Mouse (Mus musculus) ES-CJ7 (cell line): Measurements from ENCODE around the gene Gm49384.
"Not testable (repeated sequence)": the region's sequence is repeated elsewhere in the genome, so short reads cannot be mapped to it uniquely, and the experiment has no call there.

ENCODE experiments used
- DNase-seq: peaks from one replicate; pipeline ENCODE4 v3.0.0; 2011; ENCODE audit warnings: low read depth, low spot score

Gene Gm49384

DNA sequence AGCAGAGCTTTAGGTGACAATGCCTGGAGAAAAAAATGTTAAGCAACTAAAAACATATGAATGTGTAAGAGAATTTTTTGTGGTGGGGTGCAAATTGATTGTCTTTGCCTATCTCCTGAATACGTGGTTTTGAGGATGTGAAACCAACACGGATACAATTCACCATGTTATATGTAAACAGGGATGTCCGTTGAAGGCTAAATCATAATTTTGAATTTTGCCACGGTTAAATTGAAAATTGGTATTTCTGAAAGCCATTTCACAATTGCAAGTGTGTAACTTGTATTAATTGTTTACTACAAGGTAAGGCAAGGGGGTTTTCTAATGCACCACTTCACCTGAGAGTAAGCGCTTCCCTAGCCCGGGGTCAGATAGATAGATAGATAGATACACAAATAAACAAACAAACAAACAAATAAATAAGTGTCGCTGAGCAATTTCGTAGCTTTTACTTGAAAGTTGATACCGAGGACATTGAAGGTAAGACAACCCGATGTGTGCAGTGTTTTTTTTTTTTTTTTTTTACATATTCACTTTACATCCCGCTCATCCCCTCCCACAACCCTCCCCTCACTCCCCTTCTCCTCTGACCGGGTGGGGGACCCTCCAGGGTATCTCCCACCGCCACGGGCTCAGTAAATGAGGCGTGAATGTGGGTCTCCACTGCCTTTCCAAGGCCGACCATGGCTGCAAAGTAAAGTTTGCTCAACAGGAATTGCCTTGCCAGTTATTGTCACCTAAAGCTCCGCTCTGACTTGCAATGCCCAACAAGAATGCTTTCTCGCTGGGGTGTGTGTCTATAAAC lies 36.2 kb downstream of the Gm49384 start:
- no peak for DNase-seq

- not testable (repeated sequence) for DNase-seq
Observed at GRCm38 (mm10) chr12:69166861-69167581, 37.0 kb downstream of the Gm49384 start.

DNA sequence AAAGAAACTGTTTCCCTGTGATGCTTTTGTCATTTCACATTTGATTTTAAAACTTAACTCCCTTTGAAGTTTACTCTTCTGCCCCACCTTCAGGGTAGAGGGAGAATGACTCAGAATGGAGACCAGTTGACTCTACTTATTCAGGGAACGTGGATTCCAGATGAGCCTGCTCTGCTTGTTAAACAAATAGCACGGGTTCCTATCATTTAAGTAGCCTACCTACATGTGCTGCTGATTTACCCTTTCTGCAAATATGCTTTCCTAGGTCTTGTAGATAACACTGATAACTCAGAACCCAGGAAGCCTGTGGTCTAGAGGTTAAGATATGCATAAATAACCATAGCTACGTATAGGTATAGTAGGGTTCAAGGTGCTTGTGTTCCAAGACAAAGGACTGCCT lies 39.2 kb downstream of the Gm49384 start:
- DNase-seq, result peak; percentile 48

DNA sequence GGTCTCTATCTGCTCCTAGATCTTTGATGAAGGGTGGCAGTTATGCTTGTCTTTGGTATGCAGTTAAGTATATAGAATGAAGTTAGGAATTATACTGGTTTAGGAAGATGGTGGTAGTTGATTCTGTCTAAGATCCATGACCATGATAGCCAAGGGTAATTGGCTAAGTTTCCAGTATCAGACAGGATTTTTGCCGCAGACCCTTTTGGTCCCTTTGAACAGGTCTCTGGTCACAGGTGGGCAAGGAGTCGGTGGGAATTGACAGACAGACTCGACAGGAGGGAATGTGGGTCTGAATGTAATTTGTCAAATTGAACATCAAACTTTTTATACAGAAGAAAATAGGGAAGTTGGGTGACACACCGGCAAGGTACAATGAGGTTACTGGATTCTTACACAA lies 40.5 kb downstream of the Gm49384 start:
- not testable (repeated sequence) for DNase-seq

DNA sequence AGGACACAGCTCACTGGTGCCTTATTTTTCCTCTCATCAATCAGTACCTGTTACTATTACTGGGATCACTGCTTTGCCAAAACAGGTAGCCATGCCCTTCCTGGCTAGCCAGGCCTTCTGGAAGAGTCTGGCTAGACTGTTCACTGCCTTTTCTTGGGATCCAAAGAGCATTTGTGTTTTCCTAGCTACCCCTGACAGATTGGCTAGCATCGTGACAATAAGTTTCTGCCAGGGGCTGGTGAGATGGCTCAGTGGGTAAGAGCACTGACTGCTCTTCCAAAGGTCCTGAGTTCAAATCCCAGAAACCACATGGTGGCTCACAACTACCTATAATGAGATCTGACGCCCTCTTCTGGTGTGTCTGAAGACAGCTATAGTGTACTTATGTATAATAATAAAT lies 43.4 kb downstream of the Gm49384 start:
- DNase-seq, result not testable (repeated sequence)

- peak; percentile 81 for DNase-seq
Observed at GRCm38 (mm10) chr12:69159578-69159940, 44.5 kb downstream of the Gm49384 start.

DNA sequence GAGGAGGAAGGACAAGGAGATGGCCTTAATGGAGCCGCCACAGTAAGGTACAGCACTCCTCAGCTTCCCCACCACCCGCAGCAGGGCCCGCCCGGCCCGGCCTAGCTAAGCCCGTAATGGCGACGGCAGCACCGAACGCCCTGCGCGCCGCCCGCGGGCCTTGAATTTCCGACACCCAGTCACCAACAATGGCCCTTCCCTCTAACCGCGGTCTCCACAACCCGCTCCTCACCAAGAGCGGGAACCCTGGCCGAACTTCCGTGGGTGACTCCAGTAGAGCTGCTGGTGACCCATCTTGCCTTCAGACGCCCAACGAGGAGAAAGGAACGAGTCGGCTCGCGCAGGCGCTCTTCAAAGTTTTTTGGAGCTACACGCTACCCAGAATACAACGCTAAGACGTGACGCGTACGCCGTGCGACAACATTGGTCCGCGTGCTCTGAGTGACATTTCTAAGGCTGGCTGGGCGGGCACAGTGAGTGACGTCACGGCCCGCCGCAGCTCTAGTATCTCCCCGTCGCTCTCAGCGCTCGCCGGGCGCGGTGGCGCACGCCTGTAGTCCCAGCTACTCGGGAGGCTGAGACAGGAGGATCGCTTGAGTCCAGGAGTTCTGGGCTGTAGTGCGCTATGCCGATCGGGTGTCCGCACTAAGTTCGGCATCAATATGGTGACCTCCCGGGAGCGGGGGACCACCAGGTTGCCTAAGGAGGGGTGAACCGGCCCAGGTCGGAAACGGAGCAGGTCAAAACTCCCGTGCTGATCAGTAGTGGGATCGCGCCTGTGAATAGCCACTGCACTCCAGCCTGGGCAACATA lies 45.1 kb downstream of the Gm49384 start, which contains the start of gene Rps29:
Gene Rps29 (minus strand): TSS at position 422 of the 813 bp plus-strand sequence.
- peak; percentile 100 for DNase-seq

DNA sequence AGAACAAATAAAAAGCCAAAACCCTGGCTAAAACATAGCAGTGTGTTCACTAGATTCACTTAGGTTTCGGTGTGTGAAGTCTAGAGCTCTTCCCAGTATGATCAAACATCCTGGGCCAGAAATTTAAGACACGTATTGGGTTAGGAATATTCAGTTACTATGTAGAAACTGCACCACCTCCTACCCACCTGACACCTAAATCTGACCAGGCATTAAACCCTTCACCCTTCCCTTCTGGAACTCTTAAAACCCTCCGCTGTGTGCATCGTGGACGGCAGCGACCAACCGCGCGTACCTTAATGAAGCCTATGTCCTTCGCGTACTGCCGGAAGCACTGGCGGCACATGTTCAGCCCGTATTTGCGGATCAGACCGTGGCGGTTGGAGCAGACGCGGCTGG lies 45.7 kb downstream of the Gm49384 start:
- DNase-seq, result no peak

DNA sequence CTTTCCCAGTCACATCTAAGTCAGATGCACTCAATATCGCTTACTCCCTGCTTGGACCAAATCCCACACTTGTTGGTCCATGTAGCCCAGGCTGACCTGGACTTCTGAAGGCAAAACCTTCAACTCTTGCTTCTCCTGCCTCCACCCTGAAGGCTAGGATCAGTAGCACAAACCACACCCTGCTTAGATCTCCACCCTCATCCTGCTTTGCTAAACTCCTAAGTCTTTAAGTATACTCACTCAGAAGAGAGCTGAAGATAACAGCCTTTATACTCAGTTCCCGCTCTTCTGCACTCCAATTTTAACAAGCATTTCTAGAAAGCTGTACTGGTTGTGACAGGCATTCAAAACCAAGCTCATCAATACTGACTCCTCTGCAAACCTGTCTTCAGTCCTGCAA lies 47.0 kb downstream of the Gm49384 start:
- DNase-seq, result peak; percentile 51

- no peak for DNase-seq
Observed at GRCm38 (mm10) chr12:69156436-69156835, 47.6 kb downstream of the Gm49384 start.

- no peak for DNase-seq
Observed at GRCm38 (mm10) chr12:69155923-69156322, 48.1 kb downstream of the Gm49384 start.

DNA sequence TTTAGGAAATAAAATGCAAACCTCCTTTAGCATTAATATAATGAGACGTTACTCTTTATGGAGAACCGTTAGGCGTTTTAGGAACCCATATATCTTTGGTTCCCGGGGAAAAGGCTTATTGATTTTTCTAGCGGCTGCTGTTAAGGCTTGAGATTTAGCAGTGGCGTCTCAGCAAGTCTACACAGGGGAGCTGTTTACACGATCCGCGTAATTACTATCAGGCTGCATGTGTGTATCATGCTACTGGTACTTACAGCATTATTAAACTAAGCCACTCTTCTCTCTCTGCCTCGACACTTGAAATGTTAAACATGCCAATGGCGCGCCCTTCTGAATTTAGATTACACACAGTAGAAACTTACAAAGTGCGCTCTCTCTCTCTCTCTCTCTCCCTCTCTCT lies 54.0 kb downstream of the Gm49384 start:
- no peak for DNase-seq

DNA sequence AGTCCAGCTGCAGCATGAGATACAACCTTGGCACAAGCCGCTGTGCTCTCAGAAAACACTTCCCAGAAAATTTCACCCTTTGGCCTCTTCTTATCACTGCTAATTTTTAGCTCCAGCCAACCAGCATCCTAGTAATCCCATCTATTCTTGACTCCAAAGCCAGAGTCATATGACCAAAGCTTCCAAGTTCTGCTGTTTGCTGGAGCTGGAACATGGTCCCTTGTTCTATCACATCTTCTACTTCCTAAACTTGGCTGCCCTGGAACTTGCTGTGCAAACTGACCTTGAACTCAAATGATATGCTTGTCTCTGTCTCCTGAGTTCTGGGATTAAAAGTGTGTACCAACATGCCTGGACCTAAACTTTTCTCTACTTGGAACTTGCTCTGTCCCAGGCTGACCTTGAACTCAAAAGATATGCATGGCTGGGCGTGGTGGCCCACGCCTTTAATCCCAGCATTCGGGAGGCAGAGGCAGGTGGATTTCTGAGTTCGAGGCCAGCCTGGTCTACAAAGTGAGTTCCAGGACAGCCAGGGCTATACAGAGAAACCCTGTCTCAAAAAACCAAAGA lies 56.8 kb downstream of the Gm49384 start:
- DNase-seq, result peak; percentile 36

DNA sequence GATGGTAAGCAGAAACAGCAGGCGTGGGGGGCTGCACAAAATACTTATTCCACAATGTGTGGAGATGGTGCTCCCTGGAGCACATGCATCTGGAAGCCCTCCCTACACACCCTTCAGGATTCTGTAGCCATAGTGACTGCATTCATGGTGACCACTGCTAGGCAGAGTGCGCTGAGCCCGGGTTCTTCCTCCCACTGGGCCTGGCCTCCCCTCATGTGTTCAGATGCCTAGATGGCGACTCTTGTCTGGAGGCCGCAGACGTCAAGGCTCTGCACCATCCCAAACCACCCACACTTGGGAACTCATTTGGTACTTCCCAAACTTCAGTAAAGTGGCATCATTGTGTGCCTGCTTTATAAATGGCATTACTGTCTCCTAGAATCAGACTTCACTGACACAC lies 60.6 kb downstream of the Gm49384 start:
- no peak for DNase-seq

DNA sequence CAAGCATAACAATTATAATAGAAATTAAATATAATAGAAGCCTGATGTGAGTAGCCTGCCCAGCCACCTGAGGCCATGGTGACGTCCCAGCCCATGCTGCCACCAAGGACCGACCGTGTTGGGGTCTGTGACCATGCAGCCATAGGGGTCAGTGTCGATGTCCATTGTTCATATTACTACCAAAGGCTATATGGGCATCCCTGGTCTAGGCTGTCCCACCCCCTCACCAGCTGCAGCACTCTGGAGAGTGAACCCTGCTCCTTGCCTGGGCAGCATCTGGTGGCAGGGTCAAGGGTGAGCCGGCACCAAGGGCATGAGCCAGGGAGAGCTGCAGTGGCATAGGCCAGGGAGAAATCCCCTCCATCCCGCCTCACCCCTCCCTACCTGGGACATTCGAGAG lies 64.2 kb downstream of the Gm49384 start:
- DNase-seq, result no peak
